ENCODE assay signal across 8 mouse cellular contexts in genomic region chr13:60173186-60173585, GRCm38 (mm10). TPM values are rescaled to one million over a fixed set of nuclear protein-coding genes. Genes with fewer than 3 reads are reported as not detected.
DNase-seq lines count a peak whose midpoint lies in the region; ATAC-seq and TF ChIP-seq lines count a peak whose summit lies in the region.
"Had no signal": no experiment of that assay in that cellular context is flagged by ENCODE, and none has a peak within 500 bp of the region (broad histone marks: within the 10 kb centered on the region; RNA-seq: fewer than 3 reads in every experiment).

No protein-coding gene starts in this region.

- H3K9me3 ChIP-seq in kidney, postnatal 0 days (replicated peaks; ENCODE audit: low read length), result no peaks in the 10 kb centered on the region
- no peaks in the 10 kb centered on the region for H3K9me3 ChIP-seq in forebrain, embryonic 15.5 days
- H3K9me3 ChIP-seq in limb, embryonic 13.5 days, result no peaks in the 10 kb centered on the region
- no peaks in the 10 kb centered on the region for H3K9me3 ChIP-seq in stomach, embryonic 14.5 days (ENCODE audit: control insufficient read depth, low read depth, low read length)
- H3K9me3 ChIP-seq: liver, embryonic 13.5 days had no signal

- 2% methylated on average over 3 of the region's 3 CpGs for WGBS in kidney, postnatal 0 days
- WGBS in forebrain, embryonic 15.5 days, result 2% methylated on average over 3 of the region's 3 CpGs
- WGBS in limb, embryonic 13.5 days, result 3% methylated on average over 3 of the region's 3 CpGs
- 1% methylated on average over 3 of the region's 3 CpGs for WGBS in stomach, embryonic 14.5 days
- WGBS in cerebellum, adult 2 months, result 18% methylated on average over 3 of the region's 3 CpGs

- H3K4me3 ChIP-seq in kidney, postnatal 0 days (replicated peaks; ENCODE audit: low read depth, low read length), result peak overlapping the region; percentile 91
- H3K4me3 ChIP-seq in forebrain, embryonic 15.5 days, result no peak overlapping the region
- H3K4me3 ChIP-seq in limb, embryonic 13.5 days, result peak overlapping the region; percentile 98
- H3K4me3 ChIP-seq in stomach, embryonic 14.5 days (ENCODE audit: low read depth, low read length), result peak overlapping the region; percentile 85; the same call in 1 of the 2 replicates
- no peak overlapping the region for H3K4me3 ChIP-seq in cerebellum, adult 2 months (replicated peaks; ENCODE audit: insufficient read depth, low read depth, low read length)

- no peak overlapping the region for H3K9ac ChIP-seq in kidney, postnatal 0 days (ENCODE audit: low read depth, low read length)
- H3K9ac ChIP-seq in forebrain, embryonic 15.5 days (replicated peaks), result no peak overlapping the region
- peak overlapping the region; percentile 100 for H3K9ac ChIP-seq in limb, embryonic 13.5 days
- peak overlapping the region; percentile 36; the same call in 1 of the 2 replicates for H3K9ac ChIP-seq in stomach, embryonic 14.5 days (replicated peaks; ENCODE audit: low read depth, low read length)
- H3K9ac ChIP-seq: liver, embryonic 13.5 days had no signal

- no peaks in the 10 kb centered on the region for H3K36me3 ChIP-seq in kidney, postnatal 0 days (ENCODE audit: insufficient read depth, low read length)
- no peaks in the 10 kb centered on the region for H3K36me3 ChIP-seq in forebrain, embryonic 15.5 days
- peaks cover 17% of the 10 kb centered on the region for H3K36me3 ChIP-seq in limb, embryonic 13.5 days
- H3K36me3 ChIP-seq in stomach, embryonic 14.5 days (ENCODE audit: control insufficient read depth, insufficient read depth, low read length), result no peaks in the 10 kb centered on the region; the same call in 1 of the 2 replicates
- H3K36me3 ChIP-seq: liver, embryonic 13.5 days had no signal

- peaks cover 8% of the 10 kb centered on the region; the same call in 1 of the 2 replicates for H3K4me1 ChIP-seq in kidney, postnatal 0 days (replicated peaks; ENCODE audit: insufficient read depth, low read length)
- H3K4me1 ChIP-seq in forebrain, embryonic 15.5 days, result peaks cover 34% of the 10 kb centered on the region
- H3K4me1 ChIP-seq in limb, embryonic 13.5 days, result peaks cover 30% of the 10 kb centered on the region
- peaks cover 10% of the 10 kb centered on the region for H3K4me1 ChIP-seq in stomach, embryonic 14.5 days (ENCODE audit: control insufficient read depth, insufficient read depth, low read length)
- H3K4me1 ChIP-seq in cerebellum, adult 2 months (ENCODE audit: control insufficient read depth, insufficient read depth, low read length), result no peaks in the 10 kb centered on the region

- H3K4me2 ChIP-seq in kidney, postnatal 0 days (ENCODE audit: low read length), result peak overlapping the region; percentile 61
- H3K4me2 ChIP-seq in forebrain, embryonic 15.5 days (replicated peaks), result peak overlapping the region; percentile 94; the same call in 1 of the 2 replicates
- peak overlapping the region; percentile 75 for H3K4me2 ChIP-seq in limb, embryonic 13.5 days (replicated peaks)
- peak overlapping the region; percentile 49; the same call in 1 of the 2 replicates for H3K4me2 ChIP-seq in stomach, embryonic 14.5 days (replicated peaks; ENCODE audit: low read depth, low read length)

- no peak for TF ChIP-seq CTCF in kidney, postnatal 0 days (IDR thresholded peaks at IDR 0.05; ENCODE audit: low read depth)
- no peak for TF ChIP-seq CTCF in cerebellum, adult 2 months (IDR thresholded peaks at IDR 0.05; ENCODE audit: borderline replicate concordance, insufficient read depth, low read depth, low read length)

- H3K27ac ChIP-seq in kidney, postnatal 0 days, result 0 out of 2 replicates have a peak overlapping the region, but pooled peaks have one; percentile 54
- H3K27ac ChIP-seq in forebrain, embryonic 15.5 days (replicated peaks), result no peak overlapping the region
- peak overlapping the region; percentile 100 for H3K27ac ChIP-seq in limb, embryonic 13.5 days
- peak overlapping the region; percentile 11; the same call in 1 of the 2 replicates for H3K27ac ChIP-seq in stomach, embryonic 14.5 days (ENCODE audit: low read length)
- H3K27ac ChIP-seq in cerebellum, adult 2 months (ENCODE audit: insufficient read depth, low read length), result no peak overlapping the region
- H3K27ac ChIP-seq: liver, embryonic 13.5 days had no signal

- DNase-seq in kidney, postnatal 0 days (ENCODE audit: low spot score), result no peak
- DNase-seq in kidney, adult 8-10 months, result no peak
- DNase-seq in cerebellum, adult 2 months, result no peak
- DNase-seq: liver, embryonic 13.5 days had no signal

- TF ChIP-seq POLR2A in cerebellum, adult 2 months (IDR thresholded peaks at IDR 0.05; ENCODE audit: borderline replicate concordance, insufficient read depth, low read length), result no peak

- H3K27me3 ChIP-seq in kidney, postnatal 0 days (ENCODE audit: insufficient read depth, low read length), result no peaks in the 10 kb centered on the region
- no peaks in the 10 kb centered on the region; the same call in 1 of the 2 replicates for H3K27me3 ChIP-seq in forebrain, embryonic 15.5 days
- no peaks in the 10 kb centered on the region for H3K27me3 ChIP-seq in limb, embryonic 13.5 days
- peaks cover 8% of the 10 kb centered on the region; the same call in 1 of the 2 replicates for H3K27me3 ChIP-seq in stomach, embryonic 14.5 days (ENCODE audit: control insufficient read depth, insufficient read depth, low read length)
- H3K27me3 ChIP-seq in cerebellum, adult 2 months (ENCODE audit: control insufficient read depth, insufficient read depth, low read length), result no peaks in the 10 kb centered on the region; the same call in 1 of the 2 replicates

- ATAC-seq in kidney, postnatal 0 days (replicated peaks; ENCODE audit: low FRiP score, low read depth), result no peak
- no peak for ATAC-seq in forebrain, embryonic 15.5 days (replicated peaks)
- no peak for ATAC-seq in limb, embryonic 13.5 days (ENCODE audit: low FRiP score, low read depth)
- no peak for ATAC-seq in stomach, embryonic 14.5 days (ENCODE audit: insufficient number of reproducible peaks, insufficient read depth, low FRiP score, low read depth)
- no peak for ATAC-seq in megakaryocyte-erythroid progenitor cell, adult 5-6 weeks (replicated peaks; ENCODE audit: low FRiP score, low TSS enrichment, poor library complexity, severe bottlenecking)

RNA-seq across cellular contexts. Expression of gene Gas1, which starts 4.0 kb away (rescaled TPM):
- 84.7 and 116 TPM in 2 replicates for polyA plus RNA-seq in kidney, postnatal 0 days (2015; fragmentation: Nextera tagmentation; extraction: Ambion mirVana)
- 37.8 and 44.9 TPM in 2 replicates for polyA plus RNA-seq in forebrain, embryonic 15.5 days (2015; fragmentation: Nextera tagmentation; extraction: Ambion mirVana)
- polyA plus RNA-seq in limb, embryonic 13.5 days (2015; fragmentation: Nextera tagmentation; extraction: Ambion mirVana), result 264 and 265 TPM in 2 replicates
- polyA plus RNA-seq in stomach, embryonic 14.5 days (2014; fragmentation: Nextera tagmentation; extraction: Ambion mirVana), result 82.3 and 109 TPM in 2 replicates
- total RNA-seq in megakaryocyte-erythroid progenitor cell, adult 5-6 weeks (2014; fragmentation: Nextera tagmentation), result not detected in 2 replicates
- total RNA-seq in megakaryocyte-erythroid progenitor cell, adult 5-6 weeks (2017), result not detected in 2 replicates
- polyA plus RNA-seq in cerebellum, adult 2 months (2012; rRNA removed), result 13.1 and 17.6 TPM in 2 replicates

Comparison
In these comparisons a context has a peak if more than half of its experiments do, and no peak if none do; other contexts are left out.
1. H3K27ac ChIP-seq: peak in kidney, postnatal 0 days (single experiment), limb, embryonic 13.5 days (single experiment) and stomach, embryonic 14.5 days (single experiment); none in forebrain, embryonic 15.5 days (single experiment) and cerebellum, adult 2 months (single experiment).
2. H3K4me3 ChIP-seq: peak in kidney, postnatal 0 days (single experiment), limb, embryonic 13.5 days (single experiment) and stomach, embryonic 14.5 days (single experiment); none in forebrain, embryonic 15.5 days (single experiment) and cerebellum, adult 2 months (single experiment).
3. H3K9ac ChIP-seq: peak in limb, embryonic 13.5 days (single experiment) and stomach, embryonic 14.5 days (single experiment); none in kidney, postnatal 0 days (single experiment) and forebrain, embryonic 15.5 days (single experiment).
4. Peak in every context shown above with its lines, with median percentiles within 50 percentile points of each other: H3K4me2 ChIP-seq.